ENCODE assay signal across 15 mouse cellular contexts in the genomic region with DNA sequence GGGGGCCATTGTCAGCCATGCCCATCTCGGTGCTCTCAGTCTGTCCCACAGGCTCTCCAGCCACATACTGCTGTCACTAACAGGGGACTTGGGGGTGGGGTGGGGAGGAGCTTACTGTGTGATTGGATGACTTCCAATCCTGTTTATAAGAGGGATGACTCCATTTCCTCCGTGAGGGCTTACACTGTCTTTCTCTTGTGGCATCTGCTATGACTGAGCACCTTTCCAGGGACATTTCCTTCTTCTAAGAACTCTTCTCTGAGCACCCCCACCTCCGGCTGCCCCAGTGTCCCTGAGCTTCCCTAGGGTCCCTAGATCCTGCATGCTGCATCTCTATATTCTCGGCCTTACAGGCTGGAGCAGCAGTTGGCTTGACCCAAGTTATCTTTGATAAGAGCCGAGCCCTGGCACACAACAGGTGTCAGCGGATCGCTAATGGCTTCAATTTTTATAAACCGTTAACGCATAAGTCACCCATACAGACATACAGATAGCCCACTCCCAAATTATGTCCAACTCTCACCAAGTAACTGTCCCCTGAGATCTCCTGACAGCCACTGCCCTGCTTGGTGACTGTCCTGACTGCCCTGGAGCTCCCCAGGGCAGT. TPM values are rescaled to one million over a fixed set of nuclear protein-coding genes. Genes with fewer than 3 reads are reported as not detected.
DNase-seq lines count a peak whose midpoint lies in the region; ATAC-seq lines count a peak whose summit lies in the region.
"Had no signal": no experiment of that assay in that cellular context is flagged by ENCODE, and none has a peak within 500 bp of the region (broad histone marks: within the 10 kb centered on the region; RNA-seq: fewer than 3 reads in every experiment).

No protein-coding gene starts in this region.

- ATAC-seq in hindbrain, embryonic 14.5 days (ENCODE audit: low FRiP score): no peak
- ATAC-seq in neural tube, embryonic 13.5 days (ENCODE audit: low read depth): 0 out of 2 replicates have a peak, but pooled peaks have one; percentile 26
- peak; percentile 13 for ATAC-seq in granulocyte monocyte progenitor cell, adult 5-6 weeks (replicated peaks; ENCODE audit: poor library complexity, severe bottlenecking)
- ATAC-seq: intestine, embryonic 16.5 days had no signal

- H3K27ac ChIP-seq in hindbrain, embryonic 10.5 days: peak overlapping the region; percentile 66
- no peak overlapping the region for H3K27ac ChIP-seq in hindbrain, embryonic 14.5 days
- H3K27ac ChIP-seq in neural tube, embryonic 13.5 days (replicated peaks): no peak overlapping the region
- H3K27ac ChIP-seq: stomach, embryonic 15.5 days had no signal

- H3K27me3 ChIP-seq in hindbrain, embryonic 10.5 days (ENCODE audit: insufficient read depth, poor library complexity, severe bottlenecking): peaks cover 5% of the 10 kb centered on the region; the same call in 1 of the 2 replicates
- H3K27me3 ChIP-seq in hindbrain, embryonic 14.5 days (ENCODE audit: control insufficient read depth, insufficient read depth, low read length): no peaks in the 10 kb centered on the region
- no peaks in the 10 kb centered on the region for H3K27me3 ChIP-seq in neural tube, embryonic 13.5 days
- H3K27me3 ChIP-seq: stomach, embryonic 15.5 days had no signal

- no peak overlapping the region for H3K9ac ChIP-seq in hindbrain, embryonic 14.5 days
- H3K9ac ChIP-seq in neural tube, embryonic 13.5 days: no peak overlapping the region
- H3K9ac ChIP-seq: heart, embryonic 12.5 days; stomach, embryonic 15.5 days had no signal

- H3K4me2 ChIP-seq in hindbrain, embryonic 14.5 days (replicated peaks): no peak overlapping the region
- no peak overlapping the region for H3K4me2 ChIP-seq in neural tube, embryonic 13.5 days
- H3K4me2 ChIP-seq: heart, embryonic 12.5 days; liver, embryonic 11.5 days; stomach, embryonic 15.5 days had no signal

- H3K4me3 ChIP-seq in hindbrain, embryonic 10.5 days: no peak overlapping the region
- no peak overlapping the region for H3K4me3 ChIP-seq in hindbrain, embryonic 14.5 days (replicated peaks; ENCODE audit: low read length)
- H3K4me3 ChIP-seq in neural tube, embryonic 13.5 days: no peak overlapping the region
- H3K4me3 ChIP-seq: heart, embryonic 12.5 days; stomach, embryonic 15.5 days had no signal

- DNase-seq in hindbrain, embryonic 10.5 days (ENCODE audit: low spot score): no peak
- DNase-seq in hindbrain, embryonic 14.5 days (ENCODE audit: low spot score): no peak
- no peak for DNase-seq in neural tube, embryonic 10.5 days (ENCODE audit: extremely low spot score, low spot score)
- DNase-seq in retina, postnatal 7 days (ENCODE audit: low read depth, low spot score): peak; percentile 25
- no peak for DNase-seq in urinary bladder, postnatal 10 days (ENCODE audit: low spot score)
- no peak for DNase-seq in right cerebral cortex, postnatal 4 days
- DNase-seq: cerebellum, adult 11-12 months; layer of hippocampus, postnatal 36 days had no signal

- H3K9me3 ChIP-seq in hindbrain, embryonic 10.5 days: no peaks in the 10 kb centered on the region
- H3K9me3 ChIP-seq in hindbrain, embryonic 14.5 days (ENCODE audit: control insufficient read depth, low read length): no peaks in the 10 kb centered on the region
- no peaks in the 10 kb centered on the region for H3K9me3 ChIP-seq in neural tube, embryonic 13.5 days
- H3K9me3 ChIP-seq: heart, embryonic 12.5 days; stomach, embryonic 15.5 days had no signal

- 68% methylated on average over 9 of the region's 9 CpGs for WGBS in hindbrain, embryonic 10.5 days
- WGBS in hindbrain, embryonic 14.5 days: 69% methylated on average over 9 of the region's 9 CpGs
- 70% methylated on average over 9 of the region's 9 CpGs for WGBS in neural tube, embryonic 13.5 days

- peaks cover 69% of the 10 kb centered on the region for H3K4me1 ChIP-seq in hindbrain, embryonic 10.5 days (replicated peaks)
- H3K4me1 ChIP-seq in hindbrain, embryonic 14.5 days (replicated peaks; ENCODE audit: control insufficient read depth, insufficient read depth, low read length): peaks cover 20% of the 10 kb centered on the region
- peaks cover 24% of the 10 kb centered on the region for H3K4me1 ChIP-seq in neural tube, embryonic 13.5 days (replicated peaks)
- H3K4me1 ChIP-seq: stomach, embryonic 15.5 days had no signal

- no peaks in the 10 kb centered on the region for H3K36me3 ChIP-seq in hindbrain, embryonic 10.5 days
- no peaks in the 10 kb centered on the region for H3K36me3 ChIP-seq in hindbrain, embryonic 14.5 days (replicated peaks; ENCODE audit: control insufficient read depth, insufficient read depth)
- no peaks in the 10 kb centered on the region for H3K36me3 ChIP-seq in neural tube, embryonic 13.5 days
- H3K36me3 ChIP-seq: heart, embryonic 12.5 days; stomach, embryonic 15.5 days had no signal

RNA-seq across cellular contexts. Expression of a gene that starts 6.9 kb away (rescaled TPM):
- 21.3 and 25.9 TPM in 2 replicates for polyA plus RNA-seq in hindbrain, embryonic 10.5 days (2016; fragmentation: Nextera tagmentation; extraction: Ambion mirVana)
- 35.2 and 37.4 TPM in 2 replicates for polyA plus RNA-seq in hindbrain, embryonic 14.5 days (2014; fragmentation: Nextera tagmentation; extraction: Ambion mirVana)
- polyA plus RNA-seq in neural tube, embryonic 13.5 days (2015; fragmentation: Nextera tagmentation; extraction: Ambion mirVana): 31.6 and 31.7 TPM in 2 replicates
- total RNA-seq in granulocyte monocyte progenitor cell, adult 5-6 weeks (2014; fragmentation: Nextera tagmentation): 561 and 568 TPM in 2 replicates
- 131 and 136 TPM in 2 replicates for total RNA-seq in granulocyte monocyte progenitor cell, adult 5-6 weeks (2017)

RNA-seq across cellular contexts. Expression of a gene that starts 24.3 kb away (rescaled TPM):
- 0.17 TPM in 1 of 2 replicates, not detected in the other for polyA plus RNA-seq in hindbrain, embryonic 10.5 days (2016; fragmentation: Nextera tagmentation; extraction: Ambion mirVana)
- 0.43 TPM in 1 of 2 replicates, not detected in the other for polyA plus RNA-seq in hindbrain, embryonic 14.5 days (2014; fragmentation: Nextera tagmentation; extraction: Ambion mirVana)
- polyA plus RNA-seq in neural tube, embryonic 13.5 days (2015; fragmentation: Nextera tagmentation; extraction: Ambion mirVana): 4.2 and 4.6 TPM in 2 replicates
- not detected in 2 replicates for total RNA-seq in granulocyte monocyte progenitor cell, adult 5-6 weeks (2014; fragmentation: Nextera tagmentation)
- not detected in 2 replicates for total RNA-seq in granulocyte monocyte progenitor cell, adult 5-6 weeks (2017)
- total RNA-seq: adrenal gland, adult 18-20 months had no signal
- polyA plus RNA-seq: intestine, embryonic 16.5 days; stomach, embryonic 15.5 days had no signal
